Mouse (Mus musculus): ENCODE measurements around the gene Aqp6. TPM values are rescaled to one million over a fixed set of nuclear protein-coding genes. Genes with fewer than 3 reads are reported as not detected.

The Aqp6 gene
- polyA plus RNA-seq, 1 experiment from 2014 or later, result not detected

- 10% methylated on average over 62 of the region's 83 CpGs for WGBS (ENCODE audit: missing documents)
- Histone ChIP-seq H3K4me3 (ENCODE audit: inconsistent target) (no peak within 1 kb of the TSS), H3K36me3 (ENCODE audit: inconsistent target) (no peaks in the 10 kb centered on the region), H3K79me2 (ENCODE audit: inconsistent target) (no peaks in the 10 kb centered on the region), H3K27ac (no peak within 1 kb of the TSS)
These were observed 10.6 kb upstream of the Aqp6 start, which contains the start of gene Aqp5 for GRCm38 (mm10) chr15:99590429-99591084. Gene Aqp5 (plus strand): TSS chr15:99590782.

- WGBS (ENCODE audit: missing documents), result 82% methylated on average over 8 of the region's 8 CpGs
- Histone ChIP-seq H3K79me2 (ENCODE audit: inconsistent target) (no peaks in the 10 kb centered on the region), H3K4me3 (ENCODE audit: inconsistent target) (no peak overlapping the region), H3K27ac (no peak overlapping the region), H3K36me3 (ENCODE audit: inconsistent target) (no peaks in the 10 kb centered on the region)
These were observed 9.0 kb upstream of the Aqp6 start for GRCm38 (mm10) chr15:99592177-99592576.

- no peak overlapping the region for H3K4me3 ChIP-seq (ENCODE audit: inconsistent target)
- no peaks in the 10 kb centered on the region for H3K79me2 ChIP-seq (ENCODE audit: inconsistent target)
- WGBS (ENCODE audit: missing documents), result 64% methylated on average over 3 of the region's 5 CpGs
- no peak overlapping the region for H3K27ac ChIP-seq
- no peaks in the 10 kb centered on the region for H3K36me3 ChIP-seq (ENCODE audit: inconsistent target)
These were observed 8.3 kb upstream of the Aqp6 start for GRCm38 (mm10) chr15:99592877-99593276.

GRCm38 (mm10) chr15:99594951-99595350, 6.2 kb upstream of the Aqp6 start:
- H3K79me2 ChIP-seq (ENCODE audit: inconsistent target), result no peaks in the 10 kb centered on the region
- H3K27ac ChIP-seq, result no peak overlapping the region
- no peaks in the 10 kb centered on the region for H3K36me3 ChIP-seq (ENCODE audit: inconsistent target)
- 76% methylated on average over 10 of the region's 10 CpGs for WGBS (ENCODE audit: missing documents)
- H3K4me3 ChIP-seq (ENCODE audit: inconsistent target), result no peak overlapping the region

- Histone ChIP-seq H3K27ac (no peak overlapping the region), H3K79me2 (ENCODE audit: inconsistent target) (no peaks in the 10 kb centered on the region), H3K4me3 (ENCODE audit: inconsistent target) (no peak overlapping the region), H3K36me3 (ENCODE audit: inconsistent target) (no peaks in the 10 kb centered on the region)
- 0% methylated on average over 7 of the region's 7 CpGs for WGBS (ENCODE audit: missing documents)
These were observed 5.0 kb upstream of the Aqp6 start for GRCm38 (mm10) chr15:99596056-99596687.

GRCm38 (mm10) chr15:99596841-99597240, 4.4 kb upstream of the Aqp6 start:
- 64% methylated on average over 7 of the region's 7 CpGs for WGBS (ENCODE audit: missing documents)
- Histone ChIP-seq H3K27ac (no peak overlapping the region), H3K79me2 (ENCODE audit: inconsistent target) (no peaks in the 10 kb centered on the region), H3K36me3 (ENCODE audit: inconsistent target) (no peaks in the 10 kb centered on the region), H3K4me3 (ENCODE audit: inconsistent target) (no peak overlapping the region)

GRCm38 (mm10) chr15:99597596-99597995, 3.6 kb upstream of the Aqp6 start:
- Histone ChIP-seq H3K4me3 (ENCODE audit: inconsistent target) (no peak overlapping the region), H3K79me2 (ENCODE audit: inconsistent target) (no peaks in the 10 kb centered on the region), H3K36me3 (ENCODE audit: inconsistent target) (no peaks in the 10 kb centered on the region), H3K27ac (no peak overlapping the region)
- 74% methylated on average over 8 of the region's 8 CpGs for WGBS (ENCODE audit: missing documents)

GRCm38 (mm10) chr15:99599245-99600070, 1.7 kb upstream of the Aqp6 start:
- Histone ChIP-seq H3K4me3 (ENCODE audit: inconsistent target) (no peak overlapping the region), H3K79me2 (ENCODE audit: inconsistent target) (no peaks in the 10 kb centered on the region)
- WGBS (ENCODE audit: missing documents), result 78% methylated on average over 17 of the region's 17 CpGs

GRCm38 (mm10) chr15:99601823-99602120, 572 bp downstream of the Aqp6 start:
- Histone ChIP-seq H3K4me3 (ENCODE audit: inconsistent target) (no peak overlapping the region), H3K27ac (no peak overlapping the region), H3K79me2 (ENCODE audit: inconsistent target) (no peaks in the 10 kb centered on the region), H3K36me3 (ENCODE audit: inconsistent target) (no peaks in the 10 kb centered on the region)
- WGBS (ENCODE audit: missing documents), result 75% methylated on average over 2 of the region's 5 CpGs

More at GRCm38 (mm10) chr15:99599245-99600070, 1.7 kb upstream of the Aqp6 start:
- Histone ChIP-seq H3K27ac (no peak overlapping the region), H3K36me3 (ENCODE audit: inconsistent target) (no peaks in the 10 kb centered on the region)

- no peaks in the 10 kb centered on the region for H3K36me3 ChIP-seq (ENCODE audit: inconsistent target)
- no peak overlapping the region for H3K27ac ChIP-seq
- H3K79me2 ChIP-seq (ENCODE audit: inconsistent target), result no peaks in the 10 kb centered on the region
- no peak overlapping the region for H3K4me3 ChIP-seq (ENCODE audit: inconsistent target)
- 93% methylated on average over 15 of the region's 17 CpGs for WGBS (ENCODE audit: missing documents)
These were observed 1.1 kb downstream of the Aqp6 start for GRCm38 (mm10) chr15:99602206-99602820.

GRCm38 (mm10) chr15:99603216-99603615, 2.0 kb downstream of the Aqp6 start:
- WGBS (ENCODE audit: missing documents), result 88% methylated on average over 7 of the region's 7 CpGs
- H3K27ac ChIP-seq, result no peak overlapping the region
- no peaks in the 10 kb centered on the region for H3K79me2 ChIP-seq (ENCODE audit: inconsistent target)
- no peak overlapping the region for H3K4me3 ChIP-seq (ENCODE audit: inconsistent target)
- no peaks in the 10 kb centered on the region for H3K36me3 ChIP-seq (ENCODE audit: inconsistent target)

GRCm38 (mm10) chr15:99605595-99605994, 4.4 kb downstream of the Aqp6 start:
- Histone ChIP-seq H3K4me3 (ENCODE audit: inconsistent target) (no peak overlapping the region), H3K36me3 (ENCODE audit: inconsistent target) (no peaks in the 10 kb centered on the region), H3K79me2 (ENCODE audit: inconsistent target) (no peaks in the 10 kb centered on the region), H3K27ac (no peak overlapping the region)
- 88% methylated on average over 3 of the region's 3 CpGs for WGBS (ENCODE audit: missing documents)

- H3K27ac ChIP-seq, result no peak overlapping the region
- no peaks in the 10 kb centered on the region for H3K36me3 ChIP-seq (ENCODE audit: inconsistent target)
These were observed 5.3 kb downstream of the Aqp6 start for GRCm38 (mm10) chr15:99606515-99606914.

GRCm38 (mm10) chr15:99607388-99608113, 6.4 kb downstream of the Aqp6 start:
- 47% methylated on average over 10 of the region's 10 CpGs for WGBS (ENCODE audit: missing documents)
- no peaks in the 10 kb centered on the region for H3K36me3 ChIP-seq (ENCODE audit: inconsistent target)
- H3K79me2 ChIP-seq (ENCODE audit: inconsistent target), result no peaks in the 10 kb centered on the region
- H3K4me3 ChIP-seq (ENCODE audit: inconsistent target), result no peak overlapping the region
- H3K27ac ChIP-seq, result no peak overlapping the region

More at GRCm38 (mm10) chr15:99606515-99606914, 5.3 kb downstream of the Aqp6 start:
- Histone ChIP-seq H3K79me2 (ENCODE audit: inconsistent target) (no peaks in the 10 kb centered on the region), H3K4me3 (ENCODE audit: inconsistent target) (no peak overlapping the region)
- WGBS (ENCODE audit: missing documents), result 51% methylated on average over 5 of the region's 5 CpGs
